Mouse (Mus musculus) E14TG2a.4 (cell line): ENCODE results near the gene Surf4.

Experiments used
- H3K27me3 ChIP-seq: 2 replicates; pipeline ENCODE4 v1.6.1; 2014; ENCODE audit warnings: low read length, control low read depth; ENCODE audit not compliant: insufficient read depth
- H3K36me3 ChIP-seq: 2 replicates; pipeline ENCODE4 v1.6.1; 2014; ENCODE audit warnings: low read length, control low read depth; ENCODE audit not compliant: insufficient read depth
- H3K4me1 ChIP-seq: replicated peaks from 2 replicates; pipeline ENCODE4 v1.6.1; 2014; ENCODE audit warnings: low read depth, low read length, control low read depth
- H3K4me3 ChIP-seq: replicated peaks from 2 replicates; pipeline ENCODE4 v1.5.1; 2014; ENCODE audit warnings: mild to moderate bottlenecking, low read length
- H3K9me3 ChIP-seq: 2 replicates; pipeline ENCODE4 v1.6.1; 2014; ENCODE audit warnings: low read length, control low read depth
- CTCF ChIP-seq: conservative IDR thresholded peaks from 2 replicates; pipeline ENCODE4 v1.5.1; 2014; ENCODE audit warnings: low read length
- NANOG ChIP-seq: IDR thresholded peaks from 2 replicates; pipeline ENCODE4 v1.6.1; 2014; ENCODE audit warnings: borderline replicate concordance, low read length, mixed read lengths
- POU5F1 ChIP-seq: IDR thresholded peaks from 2 replicates; pipeline ENCODE4 v1.6.1; 2014; ENCODE audit warnings: low read length, borderline replicate concordance

Gene Surf4

GRCm38 (mm10) chr2:26957488-26957859 lies 23.7 kb upstream of the Surf4 start:
- TF ChIP-seq POU5F1 (no peak), NANOG (no peak), CTCF (no peak)
- Histone ChIP-seq H3K36me3 (peaks cover 97% of the 10 kb centered on the region), H3K4me3 (no peak overlapping the region), H3K27me3 (no peaks in the 10 kb centered on the region), H3K9me3 (no peaks in the 10 kb centered on the region), H3K4me1 (peaks cover 18% of the 10 kb centered on the region)

- no peaks in the 10 kb centered on the region for H3K27me3 ChIP-seq
- peaks cover 12% of the 10 kb centered on the region for H3K4me1 ChIP-seq
- peaks cover 97% of the 10 kb centered on the region for H3K36me3 ChIP-seq
- H3K9me3 ChIP-seq = no peaks in the 10 kb centered on the region
- no peak overlapping the region for H3K4me3 ChIP-seq
- TF ChIP-seq CTCF (no peak), NANOG (no peak), POU5F1 (no peak)
Measured at GRCm38 (mm10) chr2:26956811-26957487, 23.2 kb upstream of the Surf4 start.

GRCm38 (mm10) chr2:26954735-26955395 lies 21.1 kb upstream of the Surf4 start:
- Histone ChIP-seq H3K4me1 (peaks cover 2% of the 10 kb centered on the region; the same call in 1 of the 2 replicates), H3K27me3 (no peaks in the 10 kb centered on the region), H3K36me3 (peaks cover 97% of the 10 kb centered on the region), H3K4me3 (no peak overlapping the region), H3K9me3 (no peaks in the 10 kb centered on the region)
- TF ChIP-seq POU5F1 = no peak
- TF ChIP-seq CTCF = no peak

GRCm38 (mm10) chr2:26952866-26953265 lies 19.1 kb upstream of the Surf4 start:
- no peaks in the 10 kb centered on the region for H3K27me3 ChIP-seq
- TF ChIP-seq POU5F1 = no peak
- TF ChIP-seq NANOG = no peak
- no peak for TF ChIP-seq CTCF
- no peaks in the 10 kb centered on the region for H3K9me3 ChIP-seq

GRCm38 (mm10) chr2:26952193-26952592 lies 18.5 kb upstream of the Surf4 start:
- Histone ChIP-seq H3K27me3 (no peaks in the 10 kb centered on the region), H3K4me1 (peaks cover 27% of the 10 kb centered on the region), H3K9me3 (no peaks in the 10 kb centered on the region), H3K4me3 (no peak overlapping the region), H3K36me3 (peaks cover 76% of the 10 kb centered on the region)
- no peak for TF ChIP-seq CTCF
- no peak for TF ChIP-seq NANOG
- no peak for TF ChIP-seq POU5F1

More at GRCm38 (mm10) chr2:26952866-26953265, 19.1 kb upstream of the Surf4 start:
- H3K4me1 ChIP-seq = peaks cover 20% of the 10 kb centered on the region
- no peak overlapping the region for H3K4me3 ChIP-seq
- peaks cover 83% of the 10 kb centered on the region for H3K36me3 ChIP-seq

GRCm38 (mm10) chr2:26951346-26951905 lies 17.7 kb upstream of the Surf4 start:
- TF ChIP-seq NANOG (no peak), POU5F1 (no peak), CTCF (no peak)
- Histone ChIP-seq H3K4me1 (peaks cover 28% of the 10 kb centered on the region), H3K9me3 (no peaks in the 10 kb centered on the region), H3K4me3 (no peak overlapping the region), H3K36me3 (peaks cover 69% of the 10 kb centered on the region), H3K27me3 (0 out of 2 replicates have a peak, but pooled peaks cover 2% of the 10 kb centered on the region)

GRCm38 (mm10) chr2:26950411-26950810 lies 16.7 kb upstream of the Surf4 start:
- no peak for TF ChIP-seq POU5F1
- no peak for TF ChIP-seq CTCF
- no peak for TF ChIP-seq NANOG
- Histone ChIP-seq H3K27me3 (peaks cover 8% of the 10 kb centered on the region), H3K4me3 (no peak overlapping the region), H3K9me3 (no peaks in the 10 kb centered on the region), H3K4me1 (peaks cover 28% of the 10 kb centered on the region), H3K36me3 (peaks cover 58% of the 10 kb centered on the region)

GRCm38 (mm10) chr2:26943253-26943652 lies 9.5 kb upstream of the Surf4 start:
- Histone ChIP-seq H3K36me3 (no peaks in the 10 kb centered on the region), H3K27me3 (peaks cover 14% of the 10 kb centered on the region), H3K9me3 (no peaks in the 10 kb centered on the region), H3K4me1 (0 out of 2 replicates have a peak, but pooled peaks cover 10% of the 10 kb centered on the region), H3K4me3 (no peak overlapping the region)
- no peak for TF ChIP-seq CTCF
- no peak for TF ChIP-seq NANOG
- no peak for TF ChIP-seq POU5F1
